25 mouse cellular contexts compared by ENCODE assay signal in the genomic region with DNA sequence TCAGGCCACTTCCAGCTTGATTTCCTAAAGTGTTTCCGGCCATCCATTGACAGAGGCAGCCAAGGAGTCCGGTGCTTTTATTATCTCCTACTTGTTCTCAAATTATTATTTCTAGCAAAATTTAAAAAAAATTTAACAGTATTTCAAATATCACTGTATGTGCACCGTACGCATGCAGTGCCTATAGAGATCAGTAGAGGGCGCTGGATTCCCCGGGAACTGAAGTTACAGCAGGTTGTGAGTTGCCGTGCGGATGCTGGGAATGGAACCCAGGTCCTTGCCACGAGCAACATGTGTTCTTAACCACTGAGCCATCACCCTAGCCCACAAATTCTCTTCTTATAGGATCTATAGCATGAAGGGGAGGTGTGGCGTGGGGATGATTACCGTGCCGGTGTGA. TPM values are rescaled to one million over a fixed set of nuclear protein-coding genes. Genes with fewer than 3 reads are reported as not detected.
DNase-seq lines count a peak whose midpoint lies in the region; ATAC-seq and TF ChIP-seq lines count a peak whose summit lies in the region.
"Had no signal": no experiment of that assay in that cellular context is flagged by ENCODE, and none has a peak within 500 bp of the region (broad histone marks: within the 10 kb centered on the region; RNA-seq: fewer than 3 reads in every experiment).

No protein-coding gene starts in this region.

- no peaks in the 10 kb centered on the region for H3K4me1 ChIP-seq in intestine, postnatal 0 days (replicated peaks; ENCODE audit: control insufficient read depth, insufficient read depth, low read length)
- 0 out of 2 replicates have a peak, but pooled peaks cover 3% of the 10 kb centered on the region for H3K4me1 ChIP-seq in intestine, embryonic 15.5 days (replicated peaks)
- no peaks in the 10 kb centered on the region for H3K4me1 ChIP-seq in liver, postnatal 0 days (ENCODE audit: insufficient read depth)
- no peaks in the 10 kb centered on the region for H3K4me1 ChIP-seq in ES-Bruce4 (ENCODE audit: control insufficient read depth, insufficient read depth, low read length)
- H3K4me1 ChIP-seq in stomach, postnatal 0 days (replicated peaks; ENCODE audit: control insufficient read depth, insufficient read depth) = no peaks in the 10 kb centered on the region
- H3K4me1 ChIP-seq: forebrain, embryonic 15.5 days; heart, embryonic 13.5 days; hindbrain, embryonic 12.5 days; limb, embryonic 13.5 days had no signal

- H3K4me2 ChIP-seq in intestine, postnatal 0 days (replicated peaks; ENCODE audit: low read depth) = no peak overlapping the region
- H3K4me2 ChIP-seq in intestine, embryonic 15.5 days (replicated peaks) = no peak overlapping the region
- no peak overlapping the region for H3K4me2 ChIP-seq in liver, postnatal 0 days (ENCODE audit: low read depth, low read length)
- no peak overlapping the region for H3K4me2 ChIP-seq in stomach, postnatal 0 days (replicated peaks; ENCODE audit: low read depth)
- H3K4me2 ChIP-seq: forebrain, embryonic 15.5 days; heart, embryonic 13.5 days; hindbrain, embryonic 12.5 days; limb, embryonic 13.5 days had no signal

- DNase-seq in liver, postnatal 0 days = no peak
- DNase-seq in liver = no peak
- no peak for DNase-seq in stomach, postnatal 0 days (ENCODE audit: low spot score)
- DNase-seq in left cerebral cortex, adult 18-20 months (ENCODE audit: low spot score in 2 of 2) = no peak
- DNase-seq: adrenal gland, postnatal 10 days; cerebellum, adult 8-10 months; gastrocnemius, postnatal 14 days; heart, adult 18-20 months; kidney, adult 18-20 months; kidney, postnatal 10 days; lung, adult 2 months; lung, postnatal 36 days; midbrain, embryonic 14.5 days; thymus, adult 2 months; thymus, postnatal 4 days had no signal

- ATAC-seq in intestine, postnatal 0 days = no peak
- ATAC-seq in intestine, embryonic 15.5 days = no peak
- ATAC-seq in liver, postnatal 0 days = no peak
- ATAC-seq in stomach, postnatal 0 days (ENCODE audit: low FRiP score, low TSS enrichment) = no peak
- ATAC-seq: activated CD4-positive, CD25-positive, alpha-beta regulatory T cell, adult 4 months; CD4-positive, CD25-positive, alpha-beta regulatory T cell, adult 4 months; forebrain, embryonic 15.5 days had no signal

- no peak overlapping the region for H3K27ac ChIP-seq in intestine, postnatal 0 days (ENCODE audit: low read depth, low read length)
- no peak overlapping the region for H3K27ac ChIP-seq in intestine, embryonic 15.5 days
- H3K27ac ChIP-seq in liver, postnatal 0 days (ENCODE audit: low read depth) = no peak overlapping the region
- H3K27ac ChIP-seq in ES-Bruce4 (ENCODE audit: insufficient read depth, low read length) = no peak overlapping the region
- H3K27ac ChIP-seq in stomach, postnatal 0 days (replicated peaks) = no peak overlapping the region
- H3K27ac ChIP-seq: forebrain, embryonic 15.5 days; heart, embryonic 13.5 days; hindbrain, embryonic 12.5 days; limb, embryonic 13.5 days had no signal

- no peaks in the 10 kb centered on the region for H3K36me3 ChIP-seq in intestine, postnatal 0 days (ENCODE audit: control insufficient read depth, insufficient read depth)
- H3K36me3 ChIP-seq in intestine, embryonic 15.5 days = no peaks in the 10 kb centered on the region
- H3K36me3 ChIP-seq in liver, postnatal 0 days (replicated peaks; ENCODE audit: insufficient read depth, low read length) = no peaks in the 10 kb centered on the region
- H3K36me3 ChIP-seq in ES-Bruce4 (ENCODE audit: control insufficient read depth, insufficient read depth, low read length, poor library complexity, severe bottlenecking) = no peaks in the 10 kb centered on the region
- H3K36me3 ChIP-seq in stomach, postnatal 0 days (ENCODE audit: control insufficient read depth, insufficient read depth, low read length) = no peaks in the 10 kb centered on the region
- H3K36me3 ChIP-seq: forebrain, embryonic 15.5 days; G1E; heart, embryonic 13.5 days; hindbrain, embryonic 12.5 days; limb, embryonic 13.5 days had no signal

- peak; percentile 27 for TF ChIP-seq CTCF in intestine, postnatal 0 days (IDR thresholded peaks at IDR 0.05; ENCODE audit: low read depth)
- TF ChIP-seq CTCF in liver, postnatal 0 days (IDR thresholded peaks at IDR 0.05; ENCODE audit: low read depth) = peak; percentile 25; the same call in 1 of the 2 replicates
- TF ChIP-seq CTCF in ES-Bruce4 (IDR thresholded peaks at IDR 0.05; ENCODE audit: low read depth, low read length) = peak; percentile 37
- 0 out of 2 replicates have a peak, but pooled peaks have one; percentile 19 for TF ChIP-seq CTCF in stomach, postnatal 0 days (IDR thresholded peaks at IDR 0.05; ENCODE audit: low read depth)

- no peak for TF ChIP-seq POLR2A in ES-Bruce4 (IDR thresholded peaks at IDR 0.05; ENCODE audit: insufficient read depth, low read length)

- no peaks in the 10 kb centered on the region for H3K27me3 ChIP-seq in intestine, postnatal 0 days (replicated peaks; ENCODE audit: control insufficient read depth, insufficient read depth, low read length)
- H3K27me3 ChIP-seq in intestine, embryonic 15.5 days (replicated peaks) = no peaks in the 10 kb centered on the region
- no peaks in the 10 kb centered on the region for H3K27me3 ChIP-seq in liver, postnatal 0 days (ENCODE audit: insufficient read depth, low read length)
- no peaks in the 10 kb centered on the region for H3K27me3 ChIP-seq in ES-Bruce4 (ENCODE audit: control insufficient read depth, insufficient read depth, low read length, poor library complexity, severe bottlenecking)
- no peaks in the 10 kb centered on the region for H3K27me3 ChIP-seq in stomach, postnatal 0 days (ENCODE audit: control insufficient read depth, insufficient read depth, low read length)
- H3K27me3 ChIP-seq: forebrain, embryonic 15.5 days; heart, embryonic 13.5 days; hindbrain, embryonic 12.5 days; limb, embryonic 13.5 days had no signal

- 0 out of 2 replicates have a peak, but pooled peaks cover 4% of the 10 kb centered on the region for H3K9me3 ChIP-seq in intestine, postnatal 0 days (ENCODE audit: control insufficient read depth)
- H3K9me3 ChIP-seq in intestine, embryonic 15.5 days = no peaks in the 10 kb centered on the region
- peaks cover 2% of the 10 kb centered on the region for H3K9me3 ChIP-seq in liver, postnatal 0 days (ENCODE audit: low read length)
- H3K9me3 ChIP-seq in ES-Bruce4 (replicated peaks; ENCODE audit: control insufficient read depth, insufficient read depth, low read length, poor library complexity, severe bottlenecking) = no peaks in the 10 kb centered on the region
- no peaks in the 10 kb centered on the region for H3K9me3 ChIP-seq in stomach, postnatal 0 days (ENCODE audit: control insufficient read depth, low read length)
- H3K9me3 ChIP-seq: forebrain, embryonic 15.5 days had no signal

- no peak overlapping the region for H3K9ac ChIP-seq in intestine, postnatal 0 days (ENCODE audit: low read depth, low read length)
- H3K9ac ChIP-seq in intestine, embryonic 15.5 days = no peak overlapping the region
- no peak overlapping the region for H3K9ac ChIP-seq in liver, postnatal 0 days (replicated peaks)
- no peak overlapping the region for H3K9ac ChIP-seq in ES-Bruce4 (ENCODE audit: low read depth, poor library complexity, severe bottlenecking)
- H3K9ac ChIP-seq in stomach, postnatal 0 days (ENCODE audit: low read length) = no peak overlapping the region
- H3K9ac ChIP-seq: forebrain, embryonic 15.5 days; heart, embryonic 13.5 days; hindbrain, embryonic 12.5 days; limb, embryonic 13.5 days had no signal

- no peak overlapping the region for H3K4me3 ChIP-seq in intestine, postnatal 0 days (ENCODE audit: low read depth, low read length)
- no peak overlapping the region for H3K4me3 ChIP-seq in intestine, embryonic 15.5 days (replicated peaks)
- H3K4me3 ChIP-seq in liver, postnatal 0 days (ENCODE audit: low read depth, low read length) = no peak overlapping the region
- H3K4me3 ChIP-seq in ES-Bruce4 (ENCODE audit: low read depth, low read length) = no peak overlapping the region
- no peak overlapping the region for H3K4me3 ChIP-seq in stomach, postnatal 0 days (ENCODE audit: low read depth, low read length)
- H3K4me3 ChIP-seq: forebrain, embryonic 15.5 days; heart, embryonic 13.5 days; hindbrain, embryonic 12.5 days; limb, embryonic 13.5 days had no signal

- 93% methylated on average over 12 of the region's 12 CpGs for WGBS in intestine, postnatal 0 days
- 91% methylated on average over 12 of the region's 12 CpGs for WGBS in intestine, embryonic 15.5 days
- 87% methylated on average over 12 of the region's 12 CpGs for WGBS in liver, postnatal 0 days (ENCODE audit: insufficient replicate concordance)
- WGBS in stomach, postnatal 0 days = 90% methylated on average over 12 of the region's 12 CpGs

- no peak for TF ChIP-seq EP300 in liver, postnatal 0 days (IDR thresholded peaks at IDR 0.05; ENCODE audit: low read depth)
- no peak for TF ChIP-seq EP300 in ES-Bruce4 (IDR thresholded peaks at IDR 0.05; ENCODE audit: insufficient read depth, low read depth, low read length)
- TF ChIP-seq EP300 in stomach, postnatal 0 days (optimal IDR thresholded peaks at IDR 0.05) = no peak

RNA-seq across cellular contexts. Expression of gene Mtif3, which starts 35.2 kb away (rescaled TPM):
- 29.9 and 32.3 TPM in 2 replicates for polyA plus RNA-seq in intestine, postnatal 0 days (2015; fragmentation: Nextera tagmentation; extraction: Ambion mirVana)
- polyA plus RNA-seq in intestine, embryonic 15.5 days (2015; fragmentation: Nextera tagmentation; extraction: Ambion mirVana) = 27.8 and 28.3 TPM in 2 replicates
- 12.5 and 12.7 TPM in 2 replicates for polyA plus RNA-seq in liver, postnatal 0 days (2015; fragmentation: Nextera tagmentation; extraction: Ambion mirVana)
- 14.7 and 16.5 TPM in 2 replicates for polyA plus RNA-seq in ES-Bruce4 (2011; ENCODE audit: insufficient read depth, insufficient read length, low read depth, missing spikeins)
- 21.0 and 25.0 TPM in 2 replicates for polyA plus RNA-seq in stomach, postnatal 0 days (2015; fragmentation: Nextera tagmentation; extraction: Ambion mirVana)
- 10 to 100 TPM; 20.9 to 25.4 TPM for total RNA-seq in left cerebral cortex, adult 18-20 months (2021)

RNA-seq across cellular contexts. Expression of gene Gtf3a, which starts 50.3 kb away (rescaled TPM):
- polyA plus RNA-seq in intestine, postnatal 0 days (2015; fragmentation: Nextera tagmentation; extraction: Ambion mirVana) = 64.9 and 66.6 TPM in 2 replicates
- polyA plus RNA-seq in intestine, embryonic 15.5 days (2015; fragmentation: Nextera tagmentation; extraction: Ambion mirVana) = 132 TPM in 2 replicates
- polyA plus RNA-seq in liver, postnatal 0 days (2015; fragmentation: Nextera tagmentation; extraction: Ambion mirVana) = 31.6 and 33.5 TPM in 2 replicates
- polyA plus RNA-seq in ES-Bruce4 (2011; ENCODE audit: insufficient read depth, insufficient read length, low read depth, missing spikeins) = 75.9 and 80.6 TPM in 2 replicates
- 67.9 and 70.4 TPM in 2 replicates for polyA plus RNA-seq in stomach, postnatal 0 days (2015; fragmentation: Nextera tagmentation; extraction: Ambion mirVana)
- total RNA-seq in left cerebral cortex, adult 18-20 months (2021) = 10 to 100 TPM; 24.4 to 25.7 TPM
